Mouse (Mus musculus): ENCODE results near the gene Git2.

DNA sequence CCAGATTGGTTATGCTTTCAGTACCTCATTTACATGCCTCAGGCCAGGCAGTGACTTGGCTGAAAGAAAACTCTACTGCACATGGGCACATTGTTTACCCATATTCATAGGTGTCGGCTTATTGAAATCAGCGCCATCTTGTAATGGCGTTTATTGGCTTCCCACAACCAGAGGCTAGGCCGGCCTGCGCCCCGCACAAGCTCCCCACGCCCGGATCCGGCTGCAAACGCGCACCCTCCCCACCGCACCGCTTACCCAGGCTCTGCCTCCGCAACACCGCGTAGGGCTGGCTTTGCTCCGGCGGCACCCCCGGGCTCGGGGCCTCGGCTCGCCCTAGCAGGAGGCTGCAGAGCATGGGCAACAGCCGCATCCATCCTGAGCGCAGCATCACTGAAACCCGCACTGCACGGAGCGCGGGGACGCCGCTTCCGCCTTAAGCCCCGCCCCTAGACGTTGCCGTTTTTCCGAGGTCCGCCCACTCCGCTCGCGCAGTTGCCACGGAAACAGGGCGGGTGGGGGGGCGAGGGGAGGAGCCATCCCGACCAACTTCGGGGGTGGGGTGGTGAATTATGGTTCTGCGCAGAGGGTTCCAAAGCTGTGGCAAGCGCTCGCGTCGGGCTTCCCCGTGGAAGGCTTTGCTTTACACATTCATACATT, 38.3 kb upstream of the Git2 start:
- TF ChIP-seq CTCF (conservative IDR thresholded peaks at IDR 0.05; ENCODE audit: low read length): no peak
- no peak for TF ChIP-seq NANOG (IDR thresholded peaks at IDR 0.05; ENCODE audit: borderline replicate concordance, low read length)
- no peak for TF ChIP-seq POU5F1 (IDR thresholded peaks at IDR 0.05; ENCODE audit: borderline replicate concordance, low read length)
